Mouse (Mus musculus) liver, postnatal 0 days (tissue): ENCODE data around the gene Fgf11. TPM values are rescaled to one million over a fixed set of nuclear protein-coding genes. Genes with fewer than 3 reads are reported as not detected.

Experiments
- ATAC-seq: fragments of 200-750 bp; cut with Nextera tagmentation; 2 replicates; pipeline ENCODE4 v1.8.0; 2017; ENCODE audit warnings: mild to moderate bottlenecking, moderate library complexity
- DNase-seq: peaks from one replicate; pipeline ENCODE4 v3.0.0-alpha.2; 2016
- H3K27ac ChIP-seq: fragments of 300-500 bp; sonication (generic); 2 replicates; pipeline ENCODE4 v1.5.1; 2014; ENCODE audit warnings: antibody characterized with exemption, moderate library complexity, mild to moderate bottlenecking, low read depth
- H3K27me3 ChIP-seq: fragments of 300-500 bp; sonication (generic); 2 replicates; pipeline ENCODE4 v1.6.1; 2014; ENCODE audit warnings: low read length, control low read depth, mixed read lengths; ENCODE audit not compliant: insufficient read depth
- H3K36me3 ChIP-seq: fragments of 300-500 bp; sonication (generic); replicated peaks from 2 replicates; pipeline ENCODE4 v1.6.1; 2014; ENCODE audit warnings: mild to moderate bottlenecking, control low read depth, low read length, moderate library complexity, mixed read lengths; ENCODE audit not compliant: insufficient read depth
- H3K4me1 ChIP-seq: fragments of 300-500 bp; sonication (generic); 2 replicates; pipeline ENCODE4 v1.6.1; 2014; ENCODE audit warnings: antibody characterized with exemption, mild to moderate bottlenecking, control low read depth; ENCODE audit not compliant: insufficient read depth
- H3K4me2 ChIP-seq: fragments of 300-500 bp; sonication (generic); 2 replicates; pipeline ENCODE4 v1.6.1; 2014; ENCODE audit warnings: low read depth, mild to moderate bottlenecking, low read length, moderate library complexity, mixed read lengths
- H3K4me3 ChIP-seq: fragments of 300-500 bp; sonication (generic); 2 replicates; pipeline ENCODE4 v1.5.1; 2014; ENCODE audit warnings: low read depth, low read length
- H3K9ac ChIP-seq: fragments of 300-500 bp; sonication (generic); replicated peaks from 2 replicates; pipeline ENCODE4 v1.6.1; 2014; ENCODE audit warnings: mild to moderate bottlenecking, moderate library complexity
- H3K9me3 ChIP-seq: fragments of 300-500 bp; sonication (generic); 2 replicates; pipeline ENCODE4 v1.6.1; 2016; ENCODE audit warnings: mild to moderate bottlenecking, control low read depth, low read length, mixed read lengths
- CTCF ChIP-seq: sonication (generic); IDR thresholded peaks from 2 replicates; pipeline ENCODE4 v1.5.1; 2016; ENCODE audit warnings: antibody characterized with exemption, low read depth
- EP300 ChIP-seq: IDR thresholded peaks from 2 replicates; pipeline ENCODE4 v1.6.1; 2016; ENCODE audit warnings: antibody characterized with exemption, low read depth, mild to moderate bottlenecking
- WGBS: fragments of 180-500 bp; shearing (Covaris S2); extraction: QIAGEN DNeasy Blood & Tissue Kit; methylation state at CpG from one replicate; pipeline ENCODE4 v1.1.7; 2014; ENCODE audit not compliant: insufficient replicate concordance; 5-methylcytosine and 5-hydroxymethylcytosine counted together
- polyA plus RNA-seq: library from polyadenylated mRNA; unstranded; fragments of >200 nt; fragmentation: Nextera tagmentation; extraction: Ambion mirVana; gene quantifications from 2 replicates; pipeline ENCODE4 v1.2.1, GENCODE M21; 2015

The Fgf11 gene
- polyA plus RNA-seq, 1 experiment from 2014 or later = 0.04 TPM

DNA sequence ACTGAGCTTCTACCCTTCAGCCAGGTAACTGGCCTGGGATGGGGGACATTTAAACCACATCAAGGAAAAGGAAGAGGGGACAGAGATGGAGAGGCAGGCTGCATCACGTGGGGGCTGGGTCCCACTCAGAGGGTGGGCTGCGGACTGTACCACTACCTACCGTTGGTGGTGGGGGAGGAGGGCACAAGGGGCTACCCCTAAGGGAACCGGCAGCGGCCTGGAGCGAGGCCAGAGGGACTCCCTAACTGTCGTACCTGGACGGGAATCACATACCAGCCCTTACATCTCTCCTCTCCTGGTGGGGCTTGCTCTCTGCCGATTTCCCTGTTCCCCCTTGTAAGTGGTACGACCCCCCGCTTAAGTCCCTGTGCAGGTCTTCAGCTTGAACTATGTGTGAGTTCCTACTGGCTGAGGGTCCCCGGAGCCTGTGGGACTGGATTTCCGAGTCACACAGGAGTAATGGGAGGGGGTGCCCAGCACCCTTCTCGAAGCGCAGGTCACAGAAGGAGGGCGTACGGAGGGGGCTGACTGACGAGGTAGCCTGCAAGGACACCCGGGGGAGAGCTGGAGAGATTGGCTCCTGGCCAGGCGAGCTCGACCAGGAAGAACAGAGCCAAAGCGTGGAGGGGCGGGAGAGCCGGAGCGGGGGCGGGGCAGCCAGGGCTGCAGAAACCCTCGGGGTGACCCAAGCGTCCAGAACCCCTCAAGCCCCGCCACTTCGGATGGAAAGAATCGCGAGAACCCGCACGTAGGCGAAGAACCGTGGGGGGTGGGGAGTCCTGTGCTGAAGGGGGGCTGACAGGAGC, 1.1 kb downstream of the Fgf11 start:
- ATAC-seq (no peak), DNase-seq (peak; percentile 64)
- Histone ChIP-seq H3K9ac (peak overlapping the region; percentile 24; the same call in 1 of the 2 replicates), H3K36me3 (no peaks in the 10 kb centered on the region), H3K9me3 (no peaks in the 10 kb centered on the region), H3K4me3 (peak overlapping the region; percentile 37), H3K27ac (no peak overlapping the region), H3K4me1 (peaks cover 47% of the 10 kb centered on the region), H3K27me3 (peaks cover 70% of the 10 kb centered on the region), H3K4me2 (peak overlapping the region; percentile 87)
- WGBS = 2% methylated on average over 36 of the region's 36 CpGs
- TF ChIP-seq CTCF (no peak), EP300 (no peak)

DNA sequence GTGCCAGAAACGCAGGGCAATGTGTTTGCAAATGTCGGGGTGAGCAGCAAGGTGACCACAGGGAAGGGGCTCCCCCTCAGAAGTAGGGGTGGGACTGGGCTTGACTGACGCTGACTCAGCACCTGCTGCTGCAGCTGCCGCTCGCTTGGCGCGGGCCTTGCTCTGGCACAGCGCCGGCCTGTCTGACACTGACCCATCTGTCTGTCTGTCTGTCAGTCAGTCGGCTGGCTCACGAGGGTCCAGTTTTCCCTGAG, 1.6 kb downstream of the Fgf11 start:
- Histone ChIP-seq H3K27ac (no peak overlapping the region), H3K4me1 (peaks cover 49% of the 10 kb centered on the region), H3K9ac (no peak overlapping the region), H3K4me3 (peak overlapping the region; percentile 37; the same call in 1 of the 2 replicates), H3K9me3 (no peaks in the 10 kb centered on the region), H3K27me3 (peaks cover 65% of the 10 kb centered on the region), H3K36me3 (no peaks in the 10 kb centered on the region), H3K4me2 (peak overlapping the region; percentile 87)
- no peak for TF ChIP-seq CTCF
- ATAC-seq (no peak), DNase-seq (no peak)
- 1% methylated on average over 11 of the region's 11 CpGs for WGBS

DNA sequence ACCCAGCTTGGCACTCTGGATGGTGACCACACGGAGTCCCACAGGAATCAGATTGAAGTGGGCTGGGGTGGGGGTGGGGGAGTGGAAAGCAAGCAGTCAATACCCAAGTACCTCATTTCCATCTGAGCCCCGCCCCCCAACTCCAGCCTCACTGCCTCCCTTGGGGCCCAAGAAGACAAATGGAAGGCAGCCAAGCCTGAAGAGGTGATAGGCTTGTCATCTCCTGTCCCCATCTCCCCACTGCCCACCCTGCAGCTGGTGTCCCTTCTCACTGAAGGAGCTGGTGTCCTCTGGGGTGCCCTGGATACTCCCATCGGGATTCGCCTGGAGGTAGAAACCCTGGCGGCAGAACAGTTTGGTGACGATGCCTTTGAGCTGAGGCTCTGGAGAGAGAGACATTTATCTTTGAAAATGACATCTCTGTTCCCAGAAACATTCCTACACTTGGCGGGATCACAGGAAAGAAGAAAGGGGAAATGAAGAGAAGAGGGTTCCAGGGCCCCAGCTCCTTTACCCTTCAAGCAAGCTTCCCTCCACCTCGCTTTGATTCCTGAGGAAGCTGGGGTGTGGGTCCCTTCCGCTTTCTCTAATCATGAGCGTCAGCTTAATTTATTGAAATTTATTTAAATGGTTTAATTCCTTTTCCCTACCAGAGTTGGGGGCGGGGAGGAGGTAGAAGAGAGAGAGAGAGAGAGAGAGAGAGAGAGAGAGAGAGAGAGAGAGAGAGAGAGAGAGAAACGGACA, 2.1 kb downstream of the Fgf11 start:
- Histone ChIP-seq H3K9ac (no peak overlapping the region), H3K4me3 (no peak overlapping the region), H3K27me3 (peaks cover 60% of the 10 kb centered on the region), H3K9me3 (no peaks in the 10 kb centered on the region), H3K27ac (no peak overlapping the region), H3K4me1 (peaks cover 51% of the 10 kb centered on the region), H3K36me3 (no peaks in the 10 kb centered on the region), H3K4me2 (0 out of 2 replicates have a peak overlapping the region, but pooled peaks have one; percentile 87)
- no peak for ATAC-seq
- TF ChIP-seq CTCF (no peak), EP300 (no peak)
- peak; percentile 53 for DNase-seq
- WGBS = 29% methylated on average over 12 of the region's 12 CpGs

DNA sequence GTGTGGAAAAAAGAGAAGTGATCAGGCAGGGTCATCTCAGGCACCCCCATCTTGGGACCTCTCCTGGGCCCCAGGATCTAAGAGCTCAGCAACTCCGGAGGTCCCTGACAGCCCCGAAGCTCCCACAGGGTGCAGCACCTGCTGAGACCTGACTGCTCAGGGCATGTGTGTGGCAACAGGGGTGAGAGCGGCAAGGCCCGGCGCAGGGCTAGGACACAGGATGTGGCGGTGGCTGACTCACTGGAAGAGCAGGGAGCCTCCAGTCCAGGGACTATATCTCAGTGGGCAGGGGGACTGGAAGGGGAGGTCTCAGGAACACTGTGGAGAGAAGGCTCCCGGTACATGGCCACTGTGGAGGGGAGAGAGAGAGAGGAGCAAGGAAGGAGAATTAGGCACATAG, 3.7 kb downstream of the Fgf11 start:
- Histone ChIP-seq H3K27me3 (peaks cover 43% of the 10 kb centered on the region), H3K4me1 (peaks cover 36% of the 10 kb centered on the region), H3K4me2 (no peak overlapping the region), H3K9ac (no peak overlapping the region), H3K27ac (no peak overlapping the region), H3K9me3 (no peaks in the 10 kb centered on the region), H3K36me3 (no peaks in the 10 kb centered on the region), H3K4me3 (no peak overlapping the region)
- TF ChIP-seq EP300 (no peak), CTCF (no peak)
- ATAC-seq (no peak), DNase-seq (no peak)
- WGBS = 74% methylated on average over 7 of the region's 7 CpGs

DNA sequence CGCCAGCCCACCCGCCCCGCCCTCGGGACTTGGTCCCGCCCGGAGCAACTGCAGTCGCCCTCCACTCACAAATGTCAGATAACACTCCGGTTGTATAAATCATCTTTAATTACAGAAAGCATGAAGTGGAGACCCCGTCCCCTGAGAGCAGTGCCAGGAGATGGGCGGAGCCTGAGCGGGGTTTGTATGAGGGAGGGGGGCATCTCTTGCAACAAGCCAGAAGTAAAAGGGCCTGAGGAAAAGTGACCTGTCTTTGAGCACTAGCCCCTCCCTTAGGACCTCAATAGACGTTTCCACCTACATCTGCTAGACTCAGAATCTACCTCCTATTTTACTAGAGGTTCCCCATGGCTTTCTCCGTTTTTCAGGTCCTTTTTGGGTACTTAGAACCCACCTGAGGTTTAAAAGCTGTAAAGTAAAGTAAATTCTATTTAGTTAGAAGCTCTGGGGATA, 5.6 kb downstream of the Fgf11 start:
- WGBS = 4% methylated on average over 13 of the region's 13 CpGs
- H3K27me3 ChIP-seq = peaks cover 24% of the 10 kb centered on the region
- peak overlapping the region; percentile 56; the same call in 1 of the 2 replicates for H3K9ac ChIP-seq
- ATAC-seq = no peak
- no peak for DNase-seq
- no peaks in the 10 kb centered on the region for H3K36me3 ChIP-seq
- peak overlapping the region; percentile 91 for H3K4me2 ChIP-seq
- H3K9me3 ChIP-seq = no peaks in the 10 kb centered on the region
- TF ChIP-seq EP300 (no peak), CTCF (no peak)
- H3K4me1 ChIP-seq = peaks cover 21% of the 10 kb centered on the region
- peak overlapping the region; percentile 51 for H3K4me3 ChIP-seq
- no peak overlapping the region for H3K27ac ChIP-seq
